Mouse (Mus musculus) embryonic fibroblast, embryonic 13.5 days (primary cell): ENCODE data around the gene Hist1h4d.

Experiments
- CTCF ChIP-seq: IDR thresholded peaks from 2 replicates; pipeline ENCODE4 v1.5.1; 2011; ENCODE audit warnings: mild to moderate bottlenecking, control low read depth, low read length, moderate library complexity, borderline replicate concordance; ENCODE audit not compliant: insufficient read depth
- POLR2A ChIP-seq: IDR thresholded peaks from 2 replicates; pipeline ENCODE4 v1.6.1; 2011; ENCODE audit warnings: low read depth, mild to moderate bottlenecking, control low read depth, low read length, moderate library complexity

GRCm38 (mm10) chr13:23603182-23603699 is 21.8 kb downstream of the Hist1h4d start:
- no peak for TF ChIP-seq POLR2A
- no peak for TF ChIP-seq CTCF
